Mouse (Mus musculus) gastrocnemius, postnatal 4 days (tissue): ENCODE measurements around the gene Rexo1. TPM values are rescaled to one million over a fixed set of nuclear protein-coding genes. Genes with fewer than 3 reads are reported as not detected.
"Not testable (repeated sequence)": the region's sequence is repeated elsewhere in the genome, so short reads cannot be mapped to it uniquely, and the experiment has no call there.

ENCODE experiments used
- DNase-seq, 2 experiments: peaks; one replicate each; pipeline ENCODE4 v3.0.0; 2021 to 2022; ENCODE audit warnings: low spot score in 2 of 2, mixed read lengths in 2 of 2
- long read RNA-seq, 2 experiments: library from polyadenylated mRNA; stranded (forward); transcript quantifications; one replicate each; pipeline ENCODE4 v2.0.0; 2021
- total RNA-seq, 2 experiments: library from RNA; stranded (reverse); gene quantifications; 2 replicates each; pipeline ENCODE4 v1.2.3; 2021

The Rexo1 gene
- 10 to 100 TPM; 22.0 to 24.9 TPM for total RNA-seq
- long read RNA-seq, experiment 1, full-length matches to known transcripts: 23 of 41 reads
- long read RNA-seq, experiment 1, partial matches to known transcripts: 3 of 41 reads
- long read RNA-seq, experiment 1, other reads (novel, unspliced or antisense): 15 of 41 reads
- long read RNA-seq, experiment 2, full-length matches to known transcripts: 25 of 66 reads
- long read RNA-seq, experiment 2, partial matches to known transcripts: 11 of 66 reads
- long read RNA-seq, experiment 2, other reads (novel, unspliced or antisense): 30 of 66 reads

GRCm38 (mm10) chr10:80561116-80561944, at the start of gene Rexo1:
TSS of gene Rexo1 (minus strand) at chr10:80561560.
- DNase-seq: peak; percentile 75 to 93

DNA sequence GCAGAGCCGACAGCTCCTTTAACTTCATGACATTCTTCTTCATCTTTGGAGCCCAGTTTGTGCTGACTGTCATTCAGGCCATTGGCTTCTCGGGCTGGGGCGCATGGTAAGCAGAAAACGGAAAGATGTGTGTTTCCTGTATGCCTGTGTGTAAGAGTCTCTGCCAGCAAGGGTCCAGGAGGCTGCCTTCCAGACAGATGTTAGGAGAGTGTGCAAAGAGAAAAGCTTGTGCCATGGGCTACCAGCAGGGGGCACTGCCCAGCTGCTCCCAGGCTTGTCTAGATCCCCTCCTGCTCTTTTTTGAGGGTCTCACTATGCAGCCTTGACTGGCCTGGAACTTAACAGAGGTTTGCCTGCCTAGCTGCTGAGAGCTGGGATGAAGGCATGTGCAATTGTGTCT, 49.7 kb upstream of the Rexo1 start:
- no peak for DNase-seq

DNA sequence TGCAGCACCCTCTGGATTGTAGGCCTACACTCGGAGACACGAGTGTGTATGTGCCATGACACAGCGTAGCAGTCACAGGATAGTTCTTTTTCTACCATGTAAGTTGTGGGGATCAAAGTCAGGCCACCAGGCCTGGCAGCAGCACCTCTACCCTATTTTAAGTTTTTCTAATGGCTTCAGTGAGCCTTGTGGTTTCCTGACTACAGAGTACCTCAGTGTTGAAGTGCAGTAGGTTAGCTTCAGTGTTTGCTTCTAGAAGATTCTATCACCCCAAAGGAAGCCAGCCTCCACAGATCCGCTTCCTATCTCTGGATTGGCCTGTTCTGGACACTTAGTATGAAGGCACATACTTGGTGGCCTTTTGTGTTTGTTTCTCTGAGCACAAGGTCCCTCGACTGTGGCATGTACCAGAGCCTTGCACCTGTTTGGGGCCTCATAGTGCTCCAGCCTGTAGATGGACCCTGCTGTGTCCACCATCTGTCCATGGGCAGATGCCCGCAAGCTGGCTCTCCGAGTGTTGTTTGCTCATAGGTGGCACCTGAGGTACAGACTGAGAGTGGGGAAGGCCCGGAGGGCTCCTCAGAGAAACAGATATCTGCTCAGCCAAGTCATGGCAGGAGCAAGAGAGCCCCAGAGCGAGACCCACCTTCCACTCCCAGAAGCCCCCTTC, 48.9 kb upstream of the Rexo1 start:
- no peak for DNase-seq

- no peak for DNase-seq
Measured at GRCm38 (mm10) chr10:80609269-80609924, 48.0 kb upstream of the Rexo1 start.

DNA sequence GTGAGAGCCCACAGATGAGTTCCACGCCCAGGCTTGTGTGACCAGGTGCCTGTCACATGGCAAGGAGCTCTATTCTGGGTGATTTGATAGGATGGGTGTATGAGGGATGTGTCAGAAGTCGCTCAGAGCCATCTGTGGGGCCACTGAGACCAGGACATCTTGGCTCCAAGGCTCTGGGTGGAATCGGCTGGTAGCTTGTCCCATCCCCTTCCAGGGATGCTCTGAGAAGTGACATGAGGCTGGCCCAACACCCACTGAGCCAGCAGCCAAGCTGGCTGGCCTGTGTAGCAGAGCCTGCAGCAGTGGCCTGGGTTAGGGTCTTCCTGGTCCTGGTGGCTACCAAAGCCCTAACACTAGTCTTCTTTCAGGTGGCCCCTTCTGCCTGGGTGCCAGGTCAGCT, 47.1 kb upstream of the Rexo1 start:
- no peak for DNase-seq

GRCm38 (mm10) chr10:80606737-80607350, 45.5 kb upstream of the Rexo1 start:
- DNase-seq: no peak

DNA sequence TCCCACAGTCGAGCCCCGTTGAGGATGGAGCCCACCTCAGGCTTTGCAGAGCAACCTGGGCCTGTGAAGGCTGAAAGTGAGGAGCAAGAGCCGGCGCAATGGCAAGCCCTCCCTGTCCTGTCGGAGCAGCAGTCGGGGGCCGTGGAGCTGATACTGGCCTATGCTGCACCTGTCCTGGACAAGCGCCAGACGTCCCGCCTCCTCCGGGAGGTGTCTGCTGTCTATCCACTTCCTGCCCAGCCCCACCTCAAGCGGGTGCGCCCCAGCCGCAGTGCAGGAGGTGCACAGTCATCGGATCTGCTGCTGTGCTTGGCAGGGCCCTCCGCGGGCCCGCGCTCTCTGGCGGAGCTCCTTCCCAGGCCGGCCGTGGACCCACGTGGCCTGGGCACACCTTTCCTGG, 44.9 kb upstream of the Rexo1 start:
- DNase-seq: no peak

GRCm38 (mm10) chr10:80605721-80606120, 44.4 kb upstream of the Rexo1 start, which contains the start of gene Gm49322:
TSS of gene Gm49322 (plus strand) at chr10:80606021.
- DNase-seq: not testable (repeated sequence)

GRCm38 (mm10) chr10:80604988-80605387, 43.6 kb upstream of the Rexo1 start:
- DNase-seq: no peak

DNA sequence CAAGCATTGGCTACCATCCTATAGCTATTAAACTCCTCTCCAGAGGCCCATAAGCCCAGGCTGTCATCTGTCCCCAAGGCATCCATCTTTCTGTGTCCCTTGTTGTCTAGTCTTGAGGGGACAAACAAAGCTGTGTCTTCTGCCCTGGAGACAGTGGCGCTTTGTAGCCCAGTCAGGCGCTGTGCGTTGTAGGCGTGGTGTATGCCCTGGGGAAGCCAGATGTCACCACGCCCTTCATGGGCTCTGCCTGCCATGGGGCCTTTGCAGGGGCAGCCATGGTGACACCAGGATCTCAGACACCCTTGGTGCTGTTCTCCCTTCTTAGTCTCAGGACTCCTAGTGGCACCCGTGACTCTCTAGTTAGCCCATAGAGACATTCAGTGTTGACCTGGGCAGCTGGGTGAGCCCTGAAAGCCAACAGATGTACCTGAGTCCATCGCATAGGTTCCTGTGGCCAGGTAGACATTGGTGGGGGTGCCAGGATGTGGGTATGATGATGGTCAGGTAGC, 42.7 kb upstream of the Rexo1 start:
- no peak for DNase-seq

DNA sequence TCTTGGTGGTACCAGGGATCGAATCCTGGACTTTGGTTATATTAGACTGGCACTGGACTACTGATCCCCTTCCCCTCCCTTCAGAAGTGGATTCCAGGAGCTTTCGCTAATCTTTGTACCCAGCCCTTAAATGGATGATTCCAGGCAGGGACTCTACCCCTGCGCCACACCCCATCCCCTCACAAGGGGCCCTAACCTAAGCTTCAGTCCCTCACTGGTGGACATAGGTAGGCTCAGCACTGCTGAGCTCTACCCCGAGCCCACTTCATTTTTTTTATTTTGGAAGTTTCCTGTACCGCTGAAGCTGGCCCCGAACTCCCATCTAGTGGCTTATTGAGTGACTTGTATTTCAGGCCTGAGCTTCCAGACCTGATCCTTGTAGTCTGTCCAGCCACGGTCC, 42.0 kb upstream of the Rexo1 start:
- no peak for DNase-seq

GRCm38 (mm10) chr10:80602698-80603325, 41.5 kb upstream of the Rexo1 start, which contains the start of the genes Scamp4 and Adat3:
TSS of gene Scamp4 (plus strand) at chr10:80602872.
TSS of gene Adat3 (plus strand) at chr10:80602880.
- DNase-seq: peak; percentile 82 to 95

DNA sequence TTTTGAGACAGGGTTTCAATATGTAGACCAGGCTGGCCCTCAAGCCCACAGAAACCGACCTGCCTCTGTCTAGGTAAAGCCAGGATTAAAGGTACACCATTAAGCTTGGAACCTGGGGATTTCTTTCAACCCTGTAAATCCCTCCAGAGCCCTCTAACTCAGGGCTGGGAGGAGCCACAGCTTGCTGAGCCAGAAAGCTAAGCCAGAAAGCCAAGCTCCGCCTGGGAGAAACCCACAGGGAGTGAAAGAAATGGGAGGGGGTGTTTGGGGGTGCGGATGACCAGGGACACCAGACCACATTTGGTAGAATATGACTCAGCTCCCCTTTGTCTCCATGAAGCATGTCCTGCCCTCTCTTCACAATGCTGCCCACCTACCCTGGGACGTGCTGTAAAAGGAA, 35.0 kb upstream of the Rexo1 start:
- DNase-seq: no peak

DNA sequence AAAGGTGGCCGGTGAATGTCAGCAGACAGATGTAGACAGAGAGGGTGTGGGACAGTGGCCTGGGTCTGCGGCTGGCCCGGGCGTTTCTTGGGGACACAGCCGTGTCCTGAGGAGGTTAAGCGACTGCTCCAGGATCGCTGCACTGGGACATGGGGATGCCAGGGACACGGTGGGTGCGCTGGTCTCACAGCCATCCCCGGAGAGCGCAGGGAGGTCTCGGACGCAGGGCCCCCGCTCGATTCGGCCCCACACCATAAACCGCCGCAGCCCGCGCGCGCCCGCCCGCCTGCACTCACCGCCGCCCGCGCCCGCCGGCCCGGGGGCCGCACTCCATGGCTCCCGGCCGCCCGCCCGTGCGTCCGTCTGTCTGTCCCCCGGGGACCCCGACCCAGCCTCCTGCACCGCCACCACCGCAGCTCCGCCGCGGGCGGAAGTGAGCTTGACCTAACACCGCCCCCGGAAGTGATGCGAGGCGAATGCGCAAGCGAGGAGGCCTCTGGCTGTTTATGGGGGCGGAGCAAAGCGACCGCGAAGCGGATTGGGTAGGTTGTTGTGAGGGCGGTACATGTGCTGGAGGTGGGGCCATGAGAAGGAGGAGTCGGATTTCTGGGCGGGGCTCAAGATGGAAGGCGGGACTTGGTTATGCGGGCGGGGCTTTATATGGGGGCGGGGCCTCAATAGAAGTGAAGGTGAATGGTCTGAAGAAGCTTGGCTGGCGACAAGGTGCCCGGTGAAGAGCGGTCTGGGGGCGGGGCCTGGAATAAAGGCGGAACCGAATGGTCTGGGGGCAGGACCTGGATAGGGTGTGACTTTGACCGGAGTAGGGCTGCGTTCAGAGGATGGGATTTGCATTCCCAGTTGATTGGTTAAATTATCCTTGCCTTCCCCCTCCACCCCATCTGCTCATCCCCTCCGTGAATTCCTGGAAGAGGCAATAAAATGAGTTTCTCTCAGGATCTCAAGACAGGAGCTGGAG, 28.8 kb upstream of the Rexo1 start, which contains the start of gene Abhd17a:
TSS of gene Abhd17a (minus strand) at position 463 of the 976 bp plus-strand sequence.
- DNase-seq: peak; percentile 91 to 96

DNA sequence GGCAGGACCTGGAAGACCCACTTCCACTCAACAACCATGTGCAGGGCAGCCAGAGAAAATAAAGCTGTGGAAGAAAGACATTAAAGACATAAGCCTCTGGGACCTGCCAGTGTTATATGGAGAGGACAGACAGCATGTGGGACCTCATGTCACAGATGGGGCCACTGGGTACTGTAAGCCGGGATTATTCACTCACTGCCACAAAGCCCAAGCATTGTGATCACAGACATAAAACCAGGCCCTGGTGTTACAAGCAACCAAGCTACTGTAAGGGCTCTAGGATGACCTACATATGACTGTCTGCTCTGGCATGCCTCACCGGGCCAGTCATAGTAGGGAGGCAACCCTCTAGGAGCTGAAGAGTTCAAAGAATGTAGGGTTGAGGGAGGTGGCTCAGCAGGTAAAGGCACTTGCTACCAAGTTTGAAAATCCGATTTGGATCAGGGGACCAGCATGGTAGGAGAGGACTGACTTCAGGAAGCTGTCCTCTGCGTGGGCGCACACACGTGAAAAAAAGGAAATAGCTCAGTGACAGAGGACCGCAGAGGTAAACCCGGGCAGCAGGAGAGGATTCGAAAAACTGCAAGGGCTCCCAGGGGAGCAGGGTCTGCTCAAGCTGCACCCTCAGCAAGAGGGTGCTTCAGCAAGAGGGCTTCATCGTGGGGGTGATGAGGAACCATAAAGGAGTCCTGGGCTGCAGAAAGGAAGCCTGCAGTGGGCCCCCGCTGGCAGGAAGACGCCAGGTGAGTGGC, 27.9 kb upstream of the Rexo1 start:
- no peak for DNase-seq

- peak in 1 of 2 experiments; percentile 17 for DNase-seq
Measured at GRCm38 (mm10) chr10:80587305-80587657, 25.9 kb upstream of the Rexo1 start.

DNA sequence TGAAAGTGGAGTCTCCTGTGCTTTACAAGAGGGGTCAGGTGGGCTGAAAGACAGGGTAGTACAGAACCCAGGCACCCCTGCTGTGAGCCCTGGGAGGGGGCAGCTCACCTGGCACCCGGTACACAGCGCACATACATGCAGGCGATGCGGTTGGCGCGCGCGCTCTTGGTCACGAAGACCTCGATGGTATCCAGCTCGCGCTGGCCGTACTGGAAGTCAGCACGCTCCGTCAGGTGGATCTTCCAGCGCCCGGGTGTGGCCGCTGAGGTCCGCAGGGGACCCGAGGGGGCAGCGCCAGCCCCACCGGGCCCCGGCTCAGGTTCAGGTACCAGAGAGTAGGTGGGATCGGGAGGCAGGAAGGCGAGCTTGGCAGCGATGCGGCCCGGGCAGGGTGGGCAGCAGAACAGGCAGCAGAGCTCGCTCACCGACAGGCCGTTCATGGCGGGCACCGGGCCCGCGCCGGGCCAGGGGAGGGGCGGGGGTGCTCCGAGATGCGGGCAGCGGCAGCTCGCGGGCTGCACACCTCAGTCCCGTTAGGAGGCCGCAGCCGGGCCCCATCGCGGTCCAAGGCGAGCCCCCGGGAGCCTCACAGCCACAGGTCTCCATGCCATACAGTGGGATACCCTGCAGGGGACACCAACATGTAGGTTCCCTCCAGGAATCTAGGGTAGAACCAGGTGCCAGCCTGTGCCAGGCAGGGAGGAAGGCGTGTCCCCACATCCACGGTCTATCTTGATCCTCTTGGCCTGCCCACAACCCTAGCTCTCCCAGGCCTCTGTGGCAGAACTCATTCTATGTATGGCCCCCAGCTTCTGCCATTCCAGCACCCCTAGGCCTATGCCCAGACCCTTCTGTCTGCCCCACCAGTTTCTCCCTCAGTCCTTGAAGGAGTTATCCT, 25.3 kb upstream of the Rexo1 start:
- DNase-seq: peak in 1 of 2 experiments; percentile 30
